In the genomic region with DNA sequence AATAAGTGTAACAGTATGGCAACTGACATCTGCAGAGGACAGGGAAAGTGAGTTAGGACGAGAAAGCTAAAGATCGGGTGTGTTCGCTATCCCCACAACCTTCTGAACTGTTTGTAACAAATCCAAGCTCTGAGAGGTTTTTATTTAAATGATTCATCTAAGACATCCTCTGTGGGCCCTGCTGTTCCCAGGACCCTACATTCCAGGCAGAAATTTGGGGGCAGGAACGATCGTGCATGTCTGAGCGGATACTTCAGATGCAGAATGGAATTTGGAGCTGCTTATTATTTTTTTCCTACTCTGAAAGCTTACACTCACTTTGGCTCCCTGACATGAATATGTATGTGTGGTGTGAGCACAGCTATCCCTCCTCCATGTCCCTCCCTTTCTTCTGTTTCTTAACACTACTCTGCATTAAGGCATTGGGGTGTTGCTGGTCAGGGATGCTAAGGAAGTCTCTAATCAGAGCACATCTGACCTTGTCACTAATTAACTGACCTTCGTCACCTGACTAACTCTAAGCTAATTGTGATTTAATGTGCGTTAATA, we compare ENCODE assay signal across 26 mouse cellular contexts.
DNase-seq lines count a peak whose midpoint lies in the region; ATAC-seq and TF ChIP-seq lines count a peak whose summit lies in the region.
"Had no signal": no experiment of that assay in that cellular context is flagged by ENCODE, and none has a peak within 500 bp of the region (broad histone marks: within the 10 kb centered on the region; RNA-seq: fewer than 3 reads in every experiment).

No protein-coding gene starts in this region.

- no peaks in the 10 kb centered on the region for H3K36me3 ChIP-seq in kidney, embryonic 15.5 days
- H3K36me3 ChIP-seq in kidney, adult 2 months (ENCODE audit: control insufficient read depth, insufficient read depth, low read length), result no peaks in the 10 kb centered on the region
- no peaks in the 10 kb centered on the region for H3K36me3 ChIP-seq in lung, embryonic 16.5 days (ENCODE audit: control insufficient read depth, insufficient read depth, low read length)
- H3K36me3 ChIP-seq in limb, embryonic 15.5 days, result no peaks in the 10 kb centered on the region
- H3K36me3 ChIP-seq: embryonic facial prominence, embryonic 13.5 days; G1E; neural tube, embryonic 15.5 days had no signal

- H3K4me1 ChIP-seq in kidney, embryonic 15.5 days, result peaks cover 19% of the 10 kb centered on the region
- H3K4me1 ChIP-seq in kidney, adult 2 months (ENCODE audit: control insufficient read depth, insufficient read depth, low read length), result no peaks in the 10 kb centered on the region
- H3K4me1 ChIP-seq in lung, embryonic 16.5 days (replicated peaks; ENCODE audit: control insufficient read depth, insufficient read depth, low read length), result peaks cover 3% of the 10 kb centered on the region; the same call in 1 of the 2 replicates
- H3K4me1 ChIP-seq in limb, embryonic 15.5 days, result peaks cover 16% of the 10 kb centered on the region

- no peak for TF ChIP-seq CTCF in kidney, adult 2 months (conservative IDR thresholded peaks at IDR 0.05; ENCODE audit: insufficient read depth, insufficient read length, low read depth, low read length)

- H3K4me3 ChIP-seq in kidney, embryonic 15.5 days (replicated peaks), result no peak overlapping the region
- no peak overlapping the region for H3K4me3 ChIP-seq in kidney, adult 2 months (ENCODE audit: insufficient read depth, low read depth, low read length)
- no peak overlapping the region for H3K4me3 ChIP-seq in lung, embryonic 16.5 days (ENCODE audit: low read length)
- H3K4me3 ChIP-seq in limb, embryonic 15.5 days, result no peak overlapping the region
- H3K4me3 ChIP-seq: embryonic facial prominence, embryonic 13.5 days; layer of hippocampus, adult 2 months; neural tube, embryonic 15.5 days had no signal

- WGBS in kidney, embryonic 15.5 days, result 67% methylated on average over 8 of the region's 8 CpGs
- 64% methylated on average over 8 of the region's 8 CpGs for WGBS in kidney, adult 2 months
- 51% methylated on average over 8 of the region's 8 CpGs for WGBS in lung, embryonic 16.5 days
- WGBS in limb, embryonic 15.5 days, result 42% methylated on average over 8 of the region's 8 CpGs

- H3K4me2 ChIP-seq in kidney, embryonic 15.5 days, result no peak overlapping the region
- H3K4me2 ChIP-seq in lung, embryonic 16.5 days (ENCODE audit: low read depth, low read length), result no peak overlapping the region
- H3K4me2 ChIP-seq in limb, embryonic 15.5 days, result no peak overlapping the region
- H3K4me2 ChIP-seq: embryonic facial prominence, embryonic 13.5 days; hindbrain, embryonic 14.5 days; midbrain, embryonic 11.5 days; neural tube, embryonic 15.5 days had no signal

- no peak for DNase-seq in kidney, adult 2 months
- DNase-seq in lung, postnatal 36 days, result no peak
- DNase-seq in fibroblast of lung, adult 2 months (ENCODE audit: low read depth), result peak; percentile 14
- DNase-seq in cerebellum, adult 9-11 months, result no peak
- DNase-seq: adrenal gland, adult 2 months; B cell, adult 2 months; cerebellum, adult 11 months; cerebellum, postnatal 14 days; forebrain, postnatal 0 days; heart, postnatal 4 days; kidney, postnatal 25 days; liver; right cerebral cortex, adult 18-20 months; right cerebral cortex, postnatal 4 days; thymus, adult 2 months had no signal

- H3K9ac ChIP-seq in kidney, embryonic 15.5 days, result no peak overlapping the region
- no peak overlapping the region for H3K9ac ChIP-seq in lung, embryonic 16.5 days (ENCODE audit: low read length)
- no peak overlapping the region for H3K9ac ChIP-seq in limb, embryonic 15.5 days
- H3K9ac ChIP-seq: embryonic facial prominence, embryonic 13.5 days; forebrain, postnatal 0 days; hindbrain, embryonic 14.5 days; neural tube, embryonic 15.5 days had no signal

- 0 out of 2 replicates have a peak overlapping the region, but pooled peaks have one; percentile 4 for H3K27ac ChIP-seq in kidney, embryonic 15.5 days
- no peak overlapping the region for H3K27ac ChIP-seq in kidney, adult 2 months (ENCODE audit: insufficient read depth, low read depth, low read length)
- no peak overlapping the region for H3K27ac ChIP-seq in lung, embryonic 16.5 days (ENCODE audit: low read length)
- peak overlapping the region; percentile 69 for H3K27ac ChIP-seq in limb, embryonic 15.5 days
- H3K27ac ChIP-seq: embryonic facial prominence, embryonic 13.5 days; hindbrain, embryonic 14.5 days; layer of hippocampus, adult 2 months; neural tube, embryonic 15.5 days had no signal

- no peak for ATAC-seq in kidney, embryonic 15.5 days (replicated peaks; ENCODE audit: low FRiP score)
- peak; percentile 43; the same call in 1 of the 2 replicates for ATAC-seq in lung, embryonic 16.5 days (ENCODE audit: low read depth)
- ATAC-seq in limb, embryonic 15.5 days (ENCODE audit: insufficient number of reproducible peaks, low FRiP score, low TSS enrichment, low read depth), result 0 out of 2 replicates have a peak, but pooled peaks have one; percentile 55
- ATAC-seq: forebrain, postnatal 0 days; inflammation-experienced regulatory T-cells, adult 6 months had no signal

- TF ChIP-seq POLR2A in kidney, adult 2 months (IDR thresholded peaks at IDR 0.05; ENCODE audit: low read depth, low read length), result no peak

- H3K9me3 ChIP-seq in kidney, embryonic 15.5 days (replicated peaks), result no peaks in the 10 kb centered on the region
- H3K9me3 ChIP-seq in lung, embryonic 16.5 days (ENCODE audit: control insufficient read depth, low read length), result no peaks in the 10 kb centered on the region
- no peaks in the 10 kb centered on the region for H3K9me3 ChIP-seq in limb, embryonic 15.5 days
- H3K9me3 ChIP-seq: embryonic facial prominence, embryonic 13.5 days; neural tube, embryonic 15.5 days had no signal

- no peaks in the 10 kb centered on the region for H3K27me3 ChIP-seq in kidney, embryonic 15.5 days
- no peaks in the 10 kb centered on the region for H3K27me3 ChIP-seq in kidney, adult 2 months (replicated peaks; ENCODE audit: control insufficient read depth, insufficient read depth, low read length)
- no peaks in the 10 kb centered on the region for H3K27me3 ChIP-seq in lung, embryonic 16.5 days (ENCODE audit: control insufficient read depth, insufficient read depth, low read depth, low read length)
- H3K27me3 ChIP-seq in limb, embryonic 15.5 days, result no peaks in the 10 kb centered on the region
- H3K27me3 ChIP-seq: CH12.LX; embryonic facial prominence, embryonic 13.5 days; neural tube, embryonic 15.5 days had no signal

Comparison
In these comparisons a context has a peak if more than half of its experiments do, and no peak if none do; other contexts are left out.
1. H3K27ac ChIP-seq: peak in kidney, embryonic 15.5 days (single experiment) and limb, embryonic 15.5 days (single experiment); none in kidney, adult 2 months (single experiment) and lung, embryonic 16.5 days (single experiment).